Mouse (Mus musculus) megakaryocyte, embryonic 14.5 days (primary cell): ENCODE data around the gene Parp4.

Source experiments
- FLI1 ChIP-seq: IDR thresholded peaks from 2 replicates; pipeline ENCODE4 v1.6.1; 2012; ENCODE audit warnings: low read length, inconsistent platforms, mixed read lengths
- GATA1 ChIP-seq: IDR thresholded peaks from 3 replicates; pipeline ENCODE4 v1.6.1; 2012; ENCODE audit warnings: mixed read lengths, low read length, inconsistent platforms, borderline replicate concordance

GRCm38 (mm10) chr14:56553331-56553730 lies 22.1 kb upstream of the Parp4 start:
- TF ChIP-seq GATA1 (no peak), FLI1 (no peak)
